Mouse (Mus musculus): ENCODE results near the gene Zdhhc15. TPM values are rescaled to one million over a fixed set of nuclear protein-coding genes. Genes with fewer than 3 reads are reported as not detected.
"Not testable (repeated sequence)": the region's sequence is repeated elsewhere in the genome, so short reads cannot be mapped to it uniquely, and the experiment has no call there.

Gene Zdhhc15
- polyA plus RNA-seq (2015; fragmentation: Nextera tagmentation; extraction: Ambion mirVana), result 3.1 and 3.5 TPM in 2 replicates

- peak; percentile 77 for DNase-seq (ENCODE audit: low spot score)
These were observed at the start of gene Zdhhc15 for GRCm38 (mm10) chrX:104670757-104671549. Gene Zdhhc15, minus strand, starts transcription at chrX:104671064.

GRCm38 (mm10) chrX:104707935-104708334 is 37.1 kb upstream of the Zdhhc15 start:
- DNase-seq (ENCODE audit: low spot score) (no peak), ATAC-seq (no peak)
- Histone ChIP-seq H3K9me3 (ENCODE audit: low read length) (no peaks in the 10 kb centered on the region), H3K36me3 (ENCODE audit: insufficient read depth, low read length) (no peaks in the 10 kb centered on the region), H3K9ac (replicated peaks; ENCODE audit: low read depth) (no peak overlapping the region), H3K4me2 (replicated peaks; ENCODE audit: low read depth, low read length) (no peak overlapping the region), H3K4me3 (ENCODE audit: low read depth, low read length) (no peak overlapping the region), H3K4me1 (ENCODE audit: insufficient read depth, low read depth, low read length) (no peaks in the 10 kb centered on the region), H3K27ac (ENCODE audit: low read length) (no peak overlapping the region), H3K27me3 (replicated peaks; ENCODE audit: insufficient read depth, low read length) (no peaks in the 10 kb centered on the region)
- WGBS, result 78% methylated on average over 2 of the region's 2 CpGs
- TF ChIP-seq CTCF (IDR thresholded peaks at IDR 0.05) (no peak), EP300 (IDR thresholded peaks at IDR 0.05) (no peak)

More at GRCm38 (mm10) chrX:104670757-104671549, at the start of gene Zdhhc15:
- H3K4me3 ChIP-seq (ENCODE audit: low read depth, low read length), result peak within 1 kb of the TSS; percentile 47
- H3K36me3 ChIP-seq (ENCODE audit: insufficient read depth, low read length), result no peaks in the 10 kb centered on the region
- no peaks in the 10 kb centered on the region for H3K9me3 ChIP-seq (ENCODE audit: low read length)
- peak within 1 kb of the TSS; percentile 46 for H3K9ac ChIP-seq (replicated peaks; ENCODE audit: low read depth)
- WGBS, result 10% methylated on average over 23 of the region's 31 CpGs
- peak within 1 kb of the TSS; percentile 75 for H3K27ac ChIP-seq (ENCODE audit: low read length)
- no peaks in the 10 kb centered on the region for H3K4me1 ChIP-seq (ENCODE audit: insufficient read depth, low read depth, low read length)
- TF ChIP-seq EP300 (IDR thresholded peaks at IDR 0.05) (no peak), CTCF (IDR thresholded peaks at IDR 0.05) (peak; percentile 13; the same call in 1 of the 2 replicates)
- H3K27me3 ChIP-seq (replicated peaks; ENCODE audit: insufficient read depth, low read length), result no peaks in the 10 kb centered on the region
- ATAC-seq, result peak; percentile 96
- H3K4me2 ChIP-seq (replicated peaks; ENCODE audit: low read depth, low read length), result peak within 1 kb of the TSS; percentile 63

GRCm38 (mm10) chrX:104669850-104670756 is 761 bp downstream of the Zdhhc15 start:
- no peaks in the 10 kb centered on the region for H3K9me3 ChIP-seq (ENCODE audit: low read length)
- DNase-seq (ENCODE audit: low spot score) (peak; percentile 59), ATAC-seq (peak; percentile 64)
- peak overlapping the region; percentile 63 for H3K4me2 ChIP-seq (replicated peaks; ENCODE audit: low read depth, low read length)
- no peaks in the 10 kb centered on the region for H3K4me1 ChIP-seq (ENCODE audit: insufficient read depth, low read depth, low read length)
- peak overlapping the region; percentile 46 for H3K9ac ChIP-seq (replicated peaks; ENCODE audit: low read depth)
- H3K4me3 ChIP-seq (ENCODE audit: low read depth, low read length), result peak overlapping the region; percentile 47
- H3K27ac ChIP-seq (ENCODE audit: low read length), result peak overlapping the region; percentile 75
- H3K27me3 ChIP-seq (replicated peaks; ENCODE audit: insufficient read depth, low read length), result no peaks in the 10 kb centered on the region
- TF ChIP-seq EP300 (IDR thresholded peaks at IDR 0.05) (peak; percentile 56; the same call in 1 of the 2 replicates), CTCF (IDR thresholded peaks at IDR 0.05) (no peak)
- no peaks in the 10 kb centered on the region for H3K36me3 ChIP-seq (ENCODE audit: insufficient read depth, low read length)
- whole genome bisulfite sequencing, result 22% methylated on average over 17 of the region's 19 CpGs

- H3K9me3 ChIP-seq (ENCODE audit: low read length), result no peaks in the 10 kb centered on the region
- H3K4me1 ChIP-seq (ENCODE audit: insufficient read depth, low read depth, low read length), result no peaks in the 10 kb centered on the region
- no peak overlapping the region for H3K4me3 ChIP-seq (ENCODE audit: low read depth, low read length)
- no peak overlapping the region for H3K27ac ChIP-seq (ENCODE audit: low read length)
- ATAC-seq (no peak), DNase-seq (ENCODE audit: low spot score) (no peak)
- 83% methylated on average over 1 of the region's 1 CpGs for WGBS
- no peaks in the 10 kb centered on the region for H3K36me3 ChIP-seq (ENCODE audit: insufficient read depth, low read length)
- TF ChIP-seq CTCF (IDR thresholded peaks at IDR 0.05) (no peak), EP300 (IDR thresholded peaks at IDR 0.05) (no peak)
- H3K9ac ChIP-seq (replicated peaks; ENCODE audit: low read depth), result no peak overlapping the region
- no peaks in the 10 kb centered on the region for H3K27me3 ChIP-seq (replicated peaks; ENCODE audit: insufficient read depth, low read length)
- no peak overlapping the region for H3K4me2 ChIP-seq (replicated peaks; ENCODE audit: low read depth, low read length)
These were observed 13.9 kb downstream of the Zdhhc15 start for GRCm38 (mm10) chrX:104656976-104657375.

- no peak overlapping the region for H3K9ac ChIP-seq (replicated peaks; ENCODE audit: low read depth)
- H3K9me3 ChIP-seq (ENCODE audit: low read length), result no peaks in the 10 kb centered on the region
- H3K4me3 ChIP-seq (ENCODE audit: low read depth, low read length), result no peak overlapping the region
- no peaks in the 10 kb centered on the region for H3K27me3 ChIP-seq (replicated peaks; ENCODE audit: insufficient read depth, low read length)
- TF ChIP-seq CTCF (IDR thresholded peaks at IDR 0.05) (no peak), EP300 (IDR thresholded peaks at IDR 0.05) (no peak)
- H3K36me3 ChIP-seq (ENCODE audit: insufficient read depth, low read length), result no peaks in the 10 kb centered on the region
- no peak for ATAC-seq
- no peak for DNase-seq (ENCODE audit: low spot score)
- 88% methylated on average over 10 of the region's 10 CpGs for WGBS
- no peak overlapping the region for H3K27ac ChIP-seq (ENCODE audit: low read length)
- H3K4me2 ChIP-seq (replicated peaks; ENCODE audit: low read depth, low read length), result no peak overlapping the region
- H3K4me1 ChIP-seq (ENCODE audit: insufficient read depth, low read depth, low read length), result no peaks in the 10 kb centered on the region
These were observed 58.3 kb downstream of the Zdhhc15 start for GRCm38 (mm10) chrX:104612531-104612930.

GRCm38 (mm10) chrX:104603738-104604430 is 67.0 kb downstream of the Zdhhc15 start:
- 78% methylated on average over 2 of the region's 7 CpGs for WGBS

GRCm38 (mm10) chrX:104602168-104602859 is 68.5 kb downstream of the Zdhhc15 start:
- not testable (repeated sequence) for H3K4me1 ChIP-seq (ENCODE audit: insufficient read depth, low read depth, low read length); H3K36me3 ChIP-seq (ENCODE audit: insufficient read depth, low read length); H3K27me3 ChIP-seq (replicated peaks; ENCODE audit: insufficient read depth, low read length); H3K4me3 ChIP-seq (ENCODE audit: low read depth, low read length); ATAC-seq; H3K9ac ChIP-seq (replicated peaks; ENCODE audit: low read depth); H3K9me3 ChIP-seq (ENCODE audit: low read length); DNase-seq (ENCODE audit: low spot score); H3K27ac ChIP-seq (ENCODE audit: low read length); H3K4me2 ChIP-seq (replicated peaks; ENCODE audit: low read depth, low read length)
- 85% methylated on average over 8 of the region's 13 CpGs for WGBS

More at GRCm38 (mm10) chrX:104603738-104604430, 67.0 kb downstream of the Zdhhc15 start:
- H3K9ac ChIP-seq (replicated peaks; ENCODE audit: low read depth); H3K4me1 ChIP-seq (ENCODE audit: insufficient read depth, low read depth, low read length); H3K4me2 ChIP-seq (replicated peaks; ENCODE audit: low read depth, low read length); H3K27ac ChIP-seq (ENCODE audit: low read length); ATAC-seq; H3K9me3 ChIP-seq (ENCODE audit: low read length); DNase-seq (ENCODE audit: low spot score); H3K36me3 ChIP-seq (ENCODE audit: insufficient read depth, low read length); H3K4me3 ChIP-seq (ENCODE audit: low read depth, low read length); H3K27me3 ChIP-seq (replicated peaks; ENCODE audit: insufficient read depth, low read length): not testable (repeated sequence)
